Mouse (Mus musculus) Patski (cell line): ENCODE results near the gene Zfp324. TPM values are rescaled to one million over a fixed set of nuclear protein-coding genes. Genes with fewer than 3 reads are reported as not detected.

Experiments used
- ATAC-seq: fragments of 100-300 bp; one replicate; pipeline ENCODE4 v1.8.0; 2021
- CTCF ChIA-PET: fragments of 350-600 bp; sonication (Branson Sonifier 250); formaldehyde crosslinking; loops from one replicate; lab custom pipeline; 2022; ENCODE audit warnings: inconsistent platforms; lab: Charles Lee
- POLR2A ChIA-PET: fragments of 350-600 bp; sonication (Branson Sonifier 250); formaldehyde crosslinking; loops from one replicate; lab custom pipeline; 2022; ENCODE audit warnings: antibody characterized with exemption, inconsistent platforms; lab: Charles Lee
- DNase-seq: peaks from one replicate; pipeline ENCODE4 v3.0.0-alpha.2; 2011; ENCODE audit warnings: low read depth, low spot score
- H3K27me3 ChIP-seq: fragments of 371-371 bp; one replicate; pipeline ENCODE4 v1.5.1; 2021
- CTCF ChIP-seq: fragments of 100-300 bp; IDR thresholded peaks from one replicate; pipeline ENCODE4 v1.5.1; 2021
- in situ Hi-C: fragments of 300-500 bp; cut with MboI; formaldehyde crosslinking; loops from 3 replicates; pipeline ENCODE4 v1.11.1; 2018; ENCODE audit warnings: low pct_unique_long_range_greater_than_20kb, mixed read lengths
- polyA plus RNA-seq: library from polyadenylated mRNA; unstranded; gene quantifications from one replicate; pipeline ENCODE4 v1.2.3, GENCODE M21; 2021

Zfp324 gene
- polyA plus RNA-seq, 1 experiment from 2014 or later = 7.9 TPM

DNA sequence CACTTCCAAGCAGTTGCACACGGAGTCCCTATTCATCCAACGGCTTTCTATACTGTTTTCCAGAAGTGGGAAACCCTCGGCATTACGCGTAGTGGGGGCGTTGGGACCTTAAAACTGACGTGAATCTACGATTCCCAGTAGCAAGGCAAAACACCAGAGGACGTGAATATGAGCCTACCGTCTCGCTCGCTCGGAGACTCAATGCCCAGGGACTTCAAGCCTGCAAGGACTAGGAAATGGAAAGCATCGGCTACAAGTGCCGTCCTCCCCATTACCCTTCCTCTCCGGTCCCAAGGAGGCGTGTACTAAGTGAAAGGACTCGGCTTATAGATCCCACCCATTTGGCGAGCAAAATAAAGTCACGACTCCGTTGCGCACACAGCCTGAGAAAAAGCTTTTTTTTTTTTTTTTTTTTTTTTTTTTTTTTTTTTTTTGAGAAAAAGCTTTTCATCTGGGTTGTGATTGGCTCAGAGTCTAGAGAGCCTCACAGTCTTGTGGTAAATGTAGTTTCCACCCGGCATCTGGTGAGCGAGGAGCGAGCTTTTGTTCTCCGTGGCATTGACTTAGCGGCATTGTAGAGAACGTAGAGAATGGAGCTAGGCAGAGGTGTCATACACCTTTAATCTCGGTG, 4.0 kb upstream of the Zfp324 start:
- ChIA-PET CTCF (interaction anchor here (0.7 to 1.8 kb wide), 4 partner anchors 9 to 43 kb away, joined by 3 to 9 read pairs (median 3); partner anchors contain the start of gene Zfp446), POLR2A (no interaction called here)
- no peaks in the 10 kb centered on the region for H3K27me3 ChIP-seq
- in situ Hi-C loops = no loop called here
- DNase-seq = no peak
- TF ChIP-seq CTCF = no peak
- ATAC-seq = peak; percentile 22

DNA sequence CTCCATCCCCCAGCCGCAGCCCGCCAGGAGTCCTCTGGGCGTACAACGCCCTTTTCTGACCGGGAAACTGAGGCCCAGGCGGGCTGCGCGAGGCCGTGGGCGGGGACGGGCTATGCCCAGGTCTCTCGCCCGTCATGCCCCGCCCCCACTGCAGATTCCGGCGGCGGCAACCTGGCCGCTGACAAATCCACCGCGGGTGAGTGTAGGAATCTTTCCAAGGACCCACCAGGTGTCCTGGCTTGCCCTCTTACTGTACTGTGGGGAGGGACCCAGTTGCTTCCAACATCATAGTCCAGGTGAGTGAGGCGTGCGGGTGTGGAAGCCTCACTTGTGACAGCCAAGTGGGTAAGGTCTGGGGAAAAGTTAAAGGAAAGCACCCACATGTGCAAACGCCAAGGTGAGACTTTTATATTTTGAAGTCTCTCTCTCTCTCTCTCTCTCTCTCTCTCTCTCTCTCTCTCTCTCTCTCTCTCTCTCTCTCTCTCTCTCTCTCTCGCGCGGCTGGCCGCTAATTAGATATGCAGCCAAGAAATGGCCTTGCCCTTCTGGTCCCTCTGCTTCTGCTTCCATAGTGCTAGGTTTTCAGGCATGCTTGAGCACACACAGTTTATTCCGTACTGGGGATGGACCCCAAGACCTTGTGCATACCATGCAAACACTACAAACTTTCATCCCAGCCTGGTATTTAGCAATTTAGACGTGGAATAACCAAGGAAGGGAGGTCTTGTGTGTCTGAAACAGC, 637 bp downstream of the Zfp324 start:
- ChIA-PET CTCF (interaction anchor here (2.4 kb wide), 1 partner anchor 11 kb away, joined by 10 read pairs; the partner anchor contains the start of gene Zfp446), POLR2A (interaction anchor here (0.6 kb wide), 1 partner anchor 15 kb away, joined by 4 read pairs; no protein-coding TSS in a partner anchor)
- TF ChIP-seq CTCF = no peak
- peak; percentile 56 for ATAC-seq
- H3K27me3 ChIP-seq = no peaks in the 10 kb centered on the region
- DNase-seq = no peak
- in situ Hi-C loops = no loop called here

DNA sequence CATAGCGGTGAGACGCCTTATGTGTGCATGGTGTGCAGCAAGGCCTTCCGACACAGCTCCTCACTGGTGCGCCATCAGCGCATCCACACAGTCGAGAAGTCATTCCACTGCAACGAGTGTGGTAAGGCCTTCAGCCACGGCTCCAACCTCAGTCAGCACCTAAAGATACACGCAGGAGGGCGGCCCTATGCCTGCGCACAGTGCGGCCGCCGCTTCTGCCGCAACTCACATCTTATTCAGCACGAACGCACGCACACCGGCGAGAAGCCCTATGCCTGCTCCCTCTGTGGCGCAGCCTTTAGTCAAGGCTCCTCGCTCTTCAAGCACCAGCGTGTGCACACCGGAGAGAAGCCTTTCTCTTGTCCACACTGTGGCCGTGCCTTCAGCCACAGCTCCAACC, 5.3 kb downstream of the Zfp324 start:
- no peak for ATAC-seq
- no peaks in the 10 kb centered on the region for H3K27me3 ChIP-seq
- no peak for DNase-seq
- TF ChIP-seq CTCF = no peak
- ChIA-PET CTCF (no interaction called here), POLR2A (no interaction called here)
- in situ Hi-C loops = no loop called here

DNA sequence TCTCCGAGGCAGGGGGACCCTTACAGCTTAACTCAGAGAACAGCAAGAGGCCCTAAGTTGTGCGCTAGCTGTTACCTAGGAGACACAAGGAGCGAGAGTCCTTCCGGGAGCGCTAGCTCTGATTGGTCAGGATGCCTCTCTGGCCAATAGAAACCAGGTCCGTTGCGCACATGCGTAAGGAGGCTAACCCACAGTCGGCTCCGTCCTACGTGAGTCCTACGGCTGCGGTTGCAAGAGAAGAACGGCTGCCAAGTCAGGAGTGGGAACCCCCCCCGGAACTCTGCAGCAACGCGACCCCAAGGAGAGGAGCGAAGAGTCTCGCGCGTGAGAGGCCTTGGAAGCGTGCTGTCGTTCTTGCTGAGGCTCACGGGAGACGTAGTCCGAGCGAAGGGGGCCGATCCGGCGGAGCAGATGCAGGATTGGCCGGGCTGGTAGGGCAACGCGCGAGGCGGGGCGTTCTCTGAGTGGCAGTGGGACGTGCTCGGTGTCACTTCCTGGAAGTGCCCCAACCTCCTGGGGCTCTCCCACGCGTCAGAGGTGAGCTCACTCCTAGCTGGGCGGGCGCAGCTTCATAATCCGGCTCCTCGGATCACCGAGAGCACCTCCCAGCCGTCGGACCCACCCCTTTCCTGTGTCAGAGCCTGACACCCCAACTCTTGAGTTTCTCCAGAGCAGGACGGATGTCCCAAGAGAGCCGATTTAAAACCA, 12.2 kb downstream of the Zfp324 start, which contains the start of gene Zfp446:
TSS of gene Zfp446 (plus strand) at position 167 of the 708 bp plus-strand sequence.
- no peak for TF ChIP-seq CTCF
- CTCF ChIA-PET = interaction anchor here (0.8 to 2.6 kb wide), 6 partner anchors 10 to 32 kb away, joined by 3 to 10 read pairs (median 4); partner anchors contain the start of gene Zbtb45
- DNase-seq = peak; percentile 90
- ATAC-seq = peak; percentile 98
- in situ Hi-C loops = no loop called here
- H3K27me3 ChIP-seq = no peaks in the 10 kb centered on the region
- POLR2A ChIA-PET = interaction anchor here (1.2 kb wide), 1 partner anchor 55 kb away, joined by 3 read pairs; no protein-coding TSS in a partner anchor

DNA sequence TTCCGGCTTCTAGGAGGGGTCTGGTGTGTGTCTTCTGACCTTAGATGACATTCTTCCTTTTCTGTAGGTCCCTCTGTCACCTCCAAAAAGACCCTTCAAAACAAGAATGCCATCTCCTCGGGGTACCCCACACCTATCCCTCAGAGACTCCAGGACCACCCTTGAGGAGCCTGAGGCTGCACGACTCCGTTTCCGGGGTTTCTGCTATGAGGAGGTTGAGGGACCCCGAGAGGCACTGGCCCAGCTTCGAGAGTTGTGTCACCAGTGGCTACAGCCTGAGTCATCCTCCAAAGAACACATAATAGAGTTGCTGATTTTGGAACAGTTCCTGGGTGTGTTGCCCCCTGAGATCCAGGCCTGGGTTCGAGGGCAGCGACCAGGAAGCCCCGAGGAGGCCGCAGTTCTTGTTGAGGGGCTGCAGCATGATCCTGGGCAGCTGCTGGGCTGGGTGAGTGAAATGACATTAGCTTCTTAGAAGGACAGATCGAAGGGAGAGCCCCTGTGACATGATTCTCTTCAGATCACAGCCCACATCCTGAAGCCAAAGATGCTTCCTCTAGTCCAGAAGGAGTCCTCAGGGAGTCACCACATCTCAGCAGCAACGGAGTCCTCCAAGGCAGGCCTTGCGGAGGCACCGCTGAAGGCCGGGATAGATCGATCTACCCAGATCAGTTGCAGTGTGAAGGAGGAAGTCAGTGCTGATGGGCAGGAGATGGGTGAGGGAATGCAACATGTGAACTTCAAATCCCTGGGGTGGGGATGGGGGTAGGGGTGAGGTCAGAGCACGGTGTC, 13.5 kb downstream of the Zfp324 start:
- ChIA-PET POLR2A (no interaction called here), CTCF (interaction anchor here (0.6 kb wide), 1 partner anchor 14 kb away, joined by 3 read pairs; no protein-coding TSS in a partner anchor)
- ATAC-seq = no peak
- no peaks in the 10 kb centered on the region for H3K27me3 ChIP-seq
- in situ Hi-C loops = no loop called here
- TF ChIP-seq CTCF = no peak
- DNase-seq = no peak

DNA sequence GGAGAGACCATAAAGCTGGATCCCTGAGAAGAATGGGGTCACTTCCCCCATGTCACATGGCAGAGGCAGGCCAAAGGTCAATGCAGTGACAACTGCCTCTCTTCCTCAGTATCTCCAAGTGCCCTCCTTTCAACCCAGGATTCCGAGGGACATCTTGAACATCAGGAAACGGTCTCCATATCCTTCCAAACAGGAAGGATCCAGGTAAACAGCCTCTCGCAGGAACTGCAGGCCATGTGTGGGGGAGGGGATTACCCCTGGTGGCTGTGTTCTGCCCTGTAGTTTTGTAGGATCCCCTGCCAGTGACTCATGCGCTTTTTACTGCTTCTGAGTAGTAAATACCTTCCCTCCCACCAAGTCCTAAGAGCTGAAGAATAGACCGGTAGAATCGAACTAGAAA, 14.1 kb downstream of the Zfp324 start:
- DNase-seq (no peak), ATAC-seq (no peak)
- H3K27me3 ChIP-seq = no peaks in the 10 kb centered on the region
- no peak for TF ChIP-seq CTCF
- in situ Hi-C loops = no loop called here
- ChIA-PET CTCF (interaction anchor here (0.6 to 0.8 kb wide), 2 partner anchors 13 to 17 kb away, joined by 3 read pairs; no protein-coding TSS in a partner anchor), POLR2A (no interaction called here)

DNA sequence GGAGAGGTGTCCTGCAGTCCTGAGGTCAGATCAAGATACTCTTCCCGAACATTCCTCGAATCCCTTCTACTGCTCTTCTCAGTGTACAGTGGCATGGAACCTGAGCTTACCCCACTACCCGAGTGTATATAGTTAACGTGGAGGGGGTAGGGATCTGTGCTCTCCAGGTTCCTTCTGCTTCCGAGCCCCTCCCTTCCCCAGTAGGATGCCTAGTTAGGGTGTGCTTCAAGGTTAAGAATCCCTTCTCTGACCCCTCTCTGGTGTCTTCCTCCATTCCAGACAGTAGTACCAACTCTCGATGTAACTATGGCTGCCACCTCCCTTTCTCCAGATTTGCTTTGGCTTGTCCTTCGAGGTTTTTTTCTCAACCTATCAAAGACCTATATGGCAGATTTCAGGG, 14.7 kb downstream of the Zfp324 start:
- TF ChIP-seq CTCF = no peak
- ChIA-PET CTCF (interaction anchor here (0.8 kb wide), 1 partner anchor 18 kb away, joined by 3 read pairs; no protein-coding TSS in a partner anchor), POLR2A (no interaction called here)
- no peaks in the 10 kb centered on the region for H3K27me3 ChIP-seq
- no peak for DNase-seq
- no peak for ATAC-seq
- in situ Hi-C loops = no loop called here

DNA sequence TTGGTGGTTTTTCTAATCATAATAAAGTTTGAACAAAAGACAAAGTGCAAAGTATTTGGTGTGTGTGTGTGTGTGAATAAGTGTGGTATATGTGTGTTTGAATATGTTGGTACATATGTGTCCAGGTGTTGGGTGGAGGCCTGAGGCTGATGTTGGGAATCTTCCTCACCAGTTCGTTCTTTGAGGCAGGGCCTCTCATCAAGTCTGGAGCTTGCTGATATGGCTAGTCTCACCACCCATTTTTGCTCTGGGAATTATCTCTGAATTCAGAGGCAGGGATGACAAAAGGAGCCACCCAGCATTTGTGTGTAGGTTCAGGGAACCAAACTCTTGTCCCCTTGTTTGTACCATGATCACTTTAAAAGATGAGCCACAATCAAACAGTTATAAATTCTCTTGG, 20.1 kb downstream of the Zfp324 start:
- CTCF ChIA-PET = no interaction called here
- ATAC-seq (no peak), DNase-seq (no peak)
- in situ Hi-C loops = no loop called here
- POLR2A ChIA-PET = interaction anchor here (0.6 kb wide), 1 partner anchor 24 kb away, joined by 4 read pairs; the partner anchor contains the start of gene Zbtb45
- no peaks in the 10 kb centered on the region for H3K27me3 ChIP-seq
- no peak for TF ChIP-seq CTCF

DNA sequence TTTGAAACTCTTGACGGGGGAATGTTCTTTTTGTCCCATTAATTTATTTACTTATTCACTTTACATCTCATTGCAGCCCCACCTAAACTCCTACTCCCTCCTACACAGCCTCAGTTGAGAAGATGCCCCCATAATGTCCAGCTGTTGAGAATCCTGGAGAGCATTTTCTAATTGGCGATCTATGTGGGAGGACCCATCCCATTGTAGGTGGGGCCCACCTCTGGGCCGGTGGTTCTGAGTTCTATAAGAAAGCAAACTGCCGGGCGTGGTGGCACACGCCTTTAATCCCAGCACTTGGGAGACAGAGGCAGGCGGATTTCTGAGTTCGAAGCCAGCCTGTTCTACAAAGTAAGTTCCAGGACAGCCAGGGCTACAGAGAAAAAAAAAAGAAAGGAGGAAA, 21.3 kb downstream of the Zfp324 start:
- no peak for ATAC-seq
- in situ Hi-C loops = no loop called here
- no peaks in the 10 kb centered on the region for H3K27me3 ChIP-seq
- no peak for DNase-seq
- TF ChIP-seq CTCF = no peak
- ChIA-PET POLR2A (no interaction called here), CTCF (no interaction called here)
